Mouse (Mus musculus) embryonic facial prominence, embryonic 14.5 days (tissue): ENCODE data around the gene Gm10401. TPM values are rescaled to one million over a fixed set of nuclear protein-coding genes. Genes with fewer than 3 reads are reported as not detected.

Experiments used
- polyA plus RNA-seq: library from polyadenylated mRNA; unstranded; fragments of >200 nt; fragmentation: Nextera tagmentation; extraction: Ambion mirVana; gene quantifications from 2 replicates; pipeline ENCODE4 v1.2.1, GENCODE M21; 2014

Gene Gm10401
- polyA plus RNA-seq, 1 experiment from 2014 or later: 53.2 TPM

Other genes starting within 250 kb of the Gm10401 start
- not detected in 2 replicates for gene 4930519G04Rik, start 244.6 kb downstream of the Gm10401 start, polyA plus RNA-seq
- gene Gm9936, start 239.6 kb downstream of the Gm10401 start, polyA plus RNA-seq: 0.22 and 0.31 TPM in 2 replicates
- gene Oasl2, start 201.4 kb downstream of the Gm10401 start, polyA plus RNA-seq: 3.5 and 5.0 TPM in 2 replicates
- gene Oasl1, start 175.1 kb downstream of the Gm10401 start, polyA plus RNA-seq: 0.56 and 0.85 TPM in 2 replicates
- 46.8 and 63.2 TPM in 2 replicates for gene 2210016L21Rik, start 156.1 kb downstream of the Gm10401 start, polyA plus RNA-seq
- 0.10 TPM in 2 replicates for gene Hnf1a, start 127.2 kb downstream of the Gm10401 start, polyA plus RNA-seq
- 25.6 and 25.7 TPM in 2 replicates for gene Sppl3, start 87.2 kb downstream of the Gm10401 start, polyA plus RNA-seq
- 28.5 and 28.7 TPM in 2 replicates for gene Acads, start 21.1 kb upstream of the Gm10401 start, polyA plus RNA-seq
- gene Unc119b, start 36.7 kb upstream of the Gm10401 start, polyA plus RNA-seq: 32.2 and 35.4 TPM in 2 replicates
- gene Mlec, start 59.9 kb upstream of the Gm10401 start, polyA plus RNA-seq: 69.8 and 72.9 TPM in 2 replicates
- 2.7 and 3.1 TPM in 2 replicates for gene Cabp1, start 96.1 kb upstream of the Gm10401 start, polyA plus RNA-seq
- 82.6 and 95.5 TPM in 2 replicates for gene Pop5, start 137.5 kb upstream of the Gm10401 start, polyA plus RNA-seq
- 77.2 and 79.1 TPM in 2 replicates for gene Rnf10, start 174.6 kb upstream of the Gm10401 start, polyA plus RNA-seq
- 39.0 and 41.9 TPM in 2 replicates for gene Coq5, start 181.4 kb upstream of the Gm10401 start, polyA plus RNA-seq
- gene Dynll1, start 202.7 kb upstream of the Gm10401 start, polyA plus RNA-seq: 1,629 and 1,828 TPM in 2 replicates
- gene Srsf9, start 228.9 kb upstream of the Gm10401 start, polyA plus RNA-seq: 203 and 230 TPM in 2 replicates
- gene Gatc, start 242.9 kb upstream of the Gm10401 start, polyA plus RNA-seq: 26.5 and 26.7 TPM in 2 replicates
- gene Triap1, start 242.9 kb upstream of the Gm10401 start, polyA plus RNA-seq: 48.5 and 51.3 TPM in 2 replicates